Mouse (Mus musculus) stomach, postnatal 0 days (tissue): ENCODE data around the gene Xlr5a.

ENCODE experiments used
- CTCF ChIP-seq: IDR thresholded peaks from 2 replicates; pipeline ENCODE4 v1.5.1; 2016; ENCODE audit warnings: antibody characterized with exemption, low read depth, mild to moderate bottlenecking, moderate library complexity
- EP300 ChIP-seq: optimal IDR thresholded peaks from 2 replicates; pipeline ENCODE3; 2016; ENCODE audit warnings: antibody characterized with exemption

- TF ChIP-seq CTCF, result no peak
- TF ChIP-seq EP300, result no peak
Measured at GRCm38 (mm10) chrX:73064415-73064793, 228.4 kb downstream of the Xlr5a start, which contains the start of gene Pnma3.
